Mouse (Mus musculus) MEL (cell line): ENCODE results near the gene Ggta1. TPM values are rescaled to one million over a fixed set of nuclear protein-coding genes. Genes with fewer than 3 reads are reported as not detected.

Experiments
- DNase-seq: peaks from one replicate; pipeline ENCODE4 v3.0.0; 2011; ENCODE audit warnings: low read depth, low spot score
- H3K27ac ChIP-seq: 2 replicates; pipeline ENCODE4 v1.5.1; 2012; ENCODE audit warnings: low read depth, mild to moderate bottlenecking, control low read depth, low read length, moderate library complexity; ENCODE audit not compliant: control insufficient read depth
- H3K27me3 ChIP-seq, 2 experiments: fragments of 150-350 bp in 1 of 2; sonication (generic) in 1 of 2; 2 replicates each; pipeline ENCODE4 v1.6.1; 2012; ENCODE audit warnings: low read length in 2 of 2, mild to moderate bottlenecking in 2 of 2, improper control_type of control experiment in 1 of 2, moderate library complexity in 1 of 2; ENCODE audit not compliant: insufficient read depth in 2 of 2, control insufficient read depth in 1 of 2
- H3K36me3 ChIP-seq, 2 experiments: 2 replicates each; pipeline ENCODE4 v1.6.1; 2012 to 2014; ENCODE audit warnings: low read length in 2 of 2, improper control_type of control experiment in 1 of 2, inconsistent platforms in 1 of 2, mild to moderate bottlenecking in 1 of 2; ENCODE audit not compliant: insufficient read depth in 2 of 2, control insufficient read depth in 1 of 2
- H3K4me1 ChIP-seq, 2 experiments: fragments of 150-350 bp in 1 of 2; sonication (generic) in 1 of 2; 2 replicates each; pipeline ENCODE4 v1.6.1; 2012; ENCODE audit warnings: low read length in 2 of 2, improper control_type of control experiment in 1 of 2, mild to moderate bottlenecking in 1 of 2; ENCODE audit not compliant: insufficient read depth in 2 of 2, control insufficient read depth in 1 of 2
- H3K4me3 ChIP-seq, 2 experiments: fragments of 150-350 bp in 1 of 2; sonication (generic) in 1 of 2; 2 replicates each; pipeline ENCODE4 v1.5.1; 2012; ENCODE audit warnings: low read depth in 2 of 2, low read length in 2 of 2, mild to moderate bottlenecking in 2 of 2, moderate library complexity in 2 of 2, control low read depth in 1 of 2, improper control_type of control experiment in 1 of 2; ENCODE audit not compliant: control insufficient read depth in 1 of 2, insufficient read depth in 1 of 2
- H3K79me2 ChIP-seq: 2 replicates; pipeline ENCODE4 v1.6.1; 2012; ENCODE audit warnings: mild to moderate bottlenecking, low read length, moderate library complexity; ENCODE audit not compliant: control insufficient read depth, poor library complexity, insufficient read depth
- H3K9ac ChIP-seq: 2 replicates; pipeline ENCODE4 v1.6.1; 2012; ENCODE audit warnings: low read depth, mild to moderate bottlenecking, control low read depth, low read length, moderate library complexity; ENCODE audit not compliant: control insufficient read depth, poor library complexity, severe bottlenecking
- H3K9me3 ChIP-seq: fragments of 150-350 bp; sonication (generic); replicated peaks from 2 replicates; pipeline ENCODE4 v1.6.1; 2012; ENCODE audit warnings: mild to moderate bottlenecking, low read length, improper control_type of control experiment, moderate library complexity; ENCODE audit not compliant: insufficient read depth
- BHLHE40 ChIP-seq: IDR thresholded peaks from 2 replicates; pipeline ENCODE4 v1.6.1; 2012; ENCODE audit warnings: low read depth, mild to moderate bottlenecking, inconsistent platforms, low read length, improper control_type of control experiment, borderline replicate concordance
- CHD1 ChIP-seq: IDR thresholded peaks from 2 replicates; pipeline ENCODE4 v1.6.1; 2012; ENCODE audit warnings: low read depth, mild to moderate bottlenecking, inconsistent platforms, low read length, improper control_type of control experiment
- CHD2 ChIP-seq: IDR thresholded peaks from 2 replicates; pipeline ENCODE4 v1.6.1; 2011; ENCODE audit warnings: low read length, improper control_type of control experiment
- CTCF ChIP-seq, 3 experiments: IDR thresholded peaks in 2 of 3; conservative IDR thresholded peaks in 1 of 3; 2 replicates each; pipeline ENCODE4 v1.5.1; 2011 to 2012; ENCODE audit warnings: low read length in 3 of 3, low read depth in 2 of 3, mild to moderate bottlenecking in 2 of 3, improper control_type of control experiment in 1 of 3, inconsistent platforms in 1 of 3, mixed read lengths in 1 of 3, moderate library complexity in 1 of 3; ENCODE audit not compliant: control insufficient read depth in 1 of 3, insufficient read depth in 1 of 3, poor library complexity in 1 of 3, severe bottlenecking in 1 of 3
- ELF1 ChIP-seq: IDR thresholded peaks from 2 replicates; pipeline ENCODE4 v1.6.1; 2014; ENCODE audit warnings: low read depth, mild to moderate bottlenecking, inconsistent platforms, low read length, improper control_type of control experiment, moderate library complexity
- EP300 ChIP-seq, 2 experiments: IDR thresholded peaks; 2 replicates each; pipeline ENCODE4 v1.6.1; 2011; ENCODE audit warnings: improper control_type of control experiment in 2 of 2, low read length in 2 of 2, low read depth in 1 of 2, mild to moderate bottlenecking in 1 of 2
- ETS1 ChIP-seq: IDR thresholded peaks from 2 replicates; pipeline ENCODE4 v1.6.1; 2012; ENCODE audit warnings: low read depth, mild to moderate bottlenecking, inconsistent platforms, low read length, improper control_type of control experiment, moderate library complexity
- GATA1 ChIP-seq: IDR thresholded peaks from 2 replicates; pipeline ENCODE4 v1.6.1; 2011; ENCODE audit warnings: low read depth, low read length, improper control_type of control experiment
- HCFC1 ChIP-seq: IDR thresholded peaks from 2 replicates; pipeline ENCODE4 v1.6.1; 2012; ENCODE audit warnings: low read depth, mild to moderate bottlenecking, inconsistent platforms, low read length, improper control_type of control experiment, moderate library complexity
- KAT2A ChIP-seq: conservative IDR thresholded peaks from 2 replicates; pipeline ENCODE4 v1.6.1; 2012; ENCODE audit warnings: low read depth, low read length, improper control_type of control experiment, inconsistent platforms
- MAFK ChIP-seq: IDR thresholded peaks from 2 replicates; pipeline ENCODE4 v1.6.1; 2011; ENCODE audit warnings: low read depth, mild to moderate bottlenecking, low read length, improper control_type of control experiment, borderline replicate concordance
- MAX ChIP-seq: IDR thresholded peaks from 2 replicates; pipeline ENCODE4 v1.6.1; 2011; ENCODE audit warnings: low read length, improper control_type of control experiment
- MAZ ChIP-seq: IDR thresholded peaks from 2 replicates; pipeline ENCODE4 v1.6.1; 2012; ENCODE audit warnings: low read depth, mild to moderate bottlenecking, inconsistent platforms, low read length, improper control_type of control experiment
- MEF2A ChIP-seq: IDR thresholded peaks from 2 replicates; pipeline ENCODE4 v1.6.1; 2014; ENCODE audit warnings: low read depth, mild to moderate bottlenecking, inconsistent platforms, low read length, improper control_type of control experiment; ENCODE audit not compliant: poor library complexity, insufficient replicate concordance, severe bottlenecking; ENCODE audit errors: extremely low read depth
- MXI1 ChIP-seq: IDR thresholded peaks from 2 replicates; pipeline ENCODE4 v1.6.1; 2011; ENCODE audit warnings: mild to moderate bottlenecking, low read depth, low read length, improper control_type of control experiment
- MYC ChIP-seq: IDR thresholded peaks from 2 replicates; pipeline ENCODE4 v1.6.1; 2011; ENCODE audit warnings: low read depth, mild to moderate bottlenecking, low read length, improper control_type of control experiment, moderate library complexity
- NELFE ChIP-seq: IDR thresholded peaks from 2 replicates; pipeline ENCODE4 v1.6.1; 2011; ENCODE audit warnings: low read depth, low read length, improper control_type of control experiment
- NRF1 ChIP-seq: IDR thresholded peaks from 2 replicates; pipeline ENCODE4 v1.6.1; 2014; ENCODE audit warnings: low read depth, mild to moderate bottlenecking, inconsistent platforms, low read length, improper control_type of control experiment, moderate library complexity; ENCODE audit not compliant: poor library complexity, insufficient read depth, severe bottlenecking
- POLR2A ChIP-seq, 2 experiments: IDR thresholded peaks; 2 replicates each; pipeline ENCODE4 v1.6.1; 2011 to 2012; ENCODE audit warnings: low read length in 2 of 2, mild to moderate bottlenecking in 2 of 2, control low read depth in 1 of 2, improper control_type of control experiment in 1 of 2, low read depth in 1 of 2, moderate library complexity in 1 of 2; ENCODE audit not compliant: control insufficient read depth in 1 of 2, insufficient read depth in 1 of 2, poor library complexity in 1 of 2
- POLR2AphosphoS2 ChIP-seq: IDR thresholded peaks from 2 replicates; pipeline ENCODE4 v1.6.1; 2011; ENCODE audit warnings: low read length, improper control_type of control experiment
- POLR2AphosphoS5 ChIP-seq: IDR thresholded peaks from 2 replicates; pipeline ENCODE4 v1.6.1; 2012; ENCODE audit warnings: low read depth, borderline replicate concordance, mild to moderate bottlenecking, inconsistent platforms, low read length, moderate library complexity, mixed read lengths
- RAD21 ChIP-seq: IDR thresholded peaks from 2 replicates; pipeline ENCODE4 v1.6.1; 2011; ENCODE audit warnings: mild to moderate bottlenecking, low read depth, low read length, improper control_type of control experiment
- RCOR1 ChIP-seq: IDR thresholded peaks from 2 replicates; pipeline ENCODE4 v1.6.1; 2012; ENCODE audit warnings: low read depth, mild to moderate bottlenecking, inconsistent platforms, low read length, improper control_type of control experiment
- SMC3 ChIP-seq: IDR thresholded peaks from 2 replicates; pipeline ENCODE4 v1.6.1; 2011; ENCODE audit warnings: low read depth, low read length, improper control_type of control experiment
- TBP ChIP-seq: IDR thresholded peaks from 2 replicates; pipeline ENCODE4 v1.8.0; 2011; ENCODE audit warnings: low read depth, low read length, improper control_type of control experiment
- UBTF ChIP-seq: IDR thresholded peaks from 2 replicates; pipeline ENCODE4 v1.6.1; 2012; ENCODE audit warnings: low read depth, mild to moderate bottlenecking, inconsistent platforms, low read length, improper control_type of control experiment, moderate library complexity, borderline replicate concordance; ENCODE audit not compliant: insufficient read depth
- USF1 ChIP-seq: IDR thresholded peaks from 2 replicates; pipeline ENCODE4 v1.6.1; 2014; ENCODE audit warnings: low read depth, mild to moderate bottlenecking, inconsistent platforms, low read length, improper control_type of control experiment, moderate library complexity
- USF2 ChIP-seq, 2 experiments: IDR thresholded peaks; 2 replicates each; pipeline ENCODE4 v1.6.1; 2011 to 2012; ENCODE audit warnings: improper control_type of control experiment in 2 of 2, low read length in 2 of 2, borderline replicate concordance in 1 of 2, inconsistent platforms in 1 of 2, low read depth in 1 of 2, mild to moderate bottlenecking in 1 of 2; ENCODE audit not compliant: insufficient read depth in 1 of 2
- ZC3H11A ChIP-seq: IDR thresholded peaks from 2 replicates; pipeline ENCODE4 v1.6.1; 2012; ENCODE audit warnings: low read depth, mild to moderate bottlenecking, inconsistent platforms, low read length, improper control_type of control experiment
- ZKSCAN1 ChIP-seq: IDR thresholded peaks from 2 replicates; pipeline ENCODE4 v1.6.1; 2012; ENCODE audit warnings: low read depth, mild to moderate bottlenecking, inconsistent platforms, low read length, improper control_type of control experiment, moderate library complexity
- ZNF384 ChIP-seq: IDR thresholded peaks from 2 replicates; pipeline ENCODE4 v1.6.1; 2012; ENCODE audit warnings: low read depth, mild to moderate bottlenecking, inconsistent platforms, low read length, improper control_type of control experiment
- polyA plus RNA-seq, 2 experiments: library from polyadenylated mRNA; stranded (reverse) in 1 of 2; unstranded in 1 of 2; fragments of >175 nt in 1 of 2; fragments of >200 nt in 1 of 2; gene quantifications; 2 replicates each; pipeline versions ENCODE4 v1.2.1 to v1.2.4; 2012; ENCODE audit warnings: low replicate concordance in 2 of 2, low read depth in 1 of 2; ENCODE audit not compliant: insufficient read length in 2 of 2, insufficient read depth in 1 of 2, missing spikeins in 1 of 2
- total RNA-seq: library from RNA; depleted of rRNA; stranded (reverse); fragments of 300-350 nt; gene quantifications from 2 replicates; pipeline ENCODE4 v1.2.3, GENCODE M21; 2012

Ggta1 gene
- total and polyA plus RNA-seq, 3 experiments, result 29.2 to 30.7 TPM; not detected in 1

- no peaks in the 10 kb centered on the region for H3K27me3 ChIP-seq
- no peak overlapping the region for H3K9ac ChIP-seq
- H3K4me3 ChIP-seq, result no peak overlapping the region
- no peak overlapping the region for H3K27ac ChIP-seq
- H3K36me3 ChIP-seq, result peaks cover 0 to 8% of the 10 kb centered on the region in 2 experiments; a peak in 2 of 4 replicates
- TF ChIP-seq RCOR1 (no peak), UBTF (no peak), ELF1 (no peak), EP300 (IDR thresholded peaks at IDR 0.05; ENCODE audit: low read depth in 1 of 2, low read length in 2 of 2) (no peak), POLR2A (IDR thresholded peaks at IDR 0.05; ENCODE audit: control insufficient read depth in 1 of 2, insufficient read depth in 1 of 2, low read depth in 1 of 2, low read length in 2 of 2, poor library complexity in 1 of 2) (no peak), MAFK (no peak), ZC3H11A (no peak), MEF2A (no peak), POLR2AphosphoS2 (no peak), RAD21 (no peak), KAT2A (no peak), USF2 (IDR thresholded peaks at IDR 0.05; ENCODE audit: borderline replicate concordance in 1 of 2, insufficient read depth in 1 of 2, low read depth in 1 of 2, low read length in 2 of 2) (no peak), ZNF384 (no peak), GATA1 (no peak), USF1 (no peak), MAZ (no peak), SMC3 (no peak), BHLHE40 (no peak), CTCF (IDR thresholded peaks at IDR 0.05 in 2 of 3, conservative IDR thresholded peaks at IDR 0.05 in 1 of 3; ENCODE audit: control insufficient read depth in 1 of 3, insufficient read depth in 1 of 3, low read depth in 2 of 3, low read length in 3 of 3, poor library complexity in 1 of 3, severe bottlenecking in 1 of 3) (no peak), HCFC1 (no peak)
- DNase-seq, result no peak
- H3K4me1 ChIP-seq, result peaks cover 2 to 8% of the 10 kb centered on the region in 2 experiments; a peak in 3 of 4 replicates
- H3K9me3 ChIP-seq, result no peaks in the 10 kb centered on the region
- H3K79me2 ChIP-seq, result peaks cover 1% of the 10 kb centered on the region; the same call in 1 of the 2 replicates
Observed at GRCm38 (mm10) chr2:35442079-35442478, 21.0 kb downstream of the Ggta1 start.

GRCm38 (mm10) chr2:35441419-35441818 lies 21.6 kb downstream of the Ggta1 start:
- Histone ChIP-seq H3K27me3 (no peaks in the 10 kb centered on the region), H3K4me1 (peaks cover 2 to 8% of the 10 kb centered on the region in 2 experiments; a peak in 3 of 4 replicates), H3K9me3 (no peaks in the 10 kb centered on the region), H3K27ac (no peak overlapping the region), H3K79me2 (peaks cover 1% of the 10 kb centered on the region; the same call in 1 of the 2 replicates), H3K4me3 (no peak overlapping the region), H3K9ac (no peak overlapping the region), H3K36me3 (peaks cover 0 to 8% of the 10 kb centered on the region in 2 experiments; a peak in 2 of 4 replicates)
- TF ChIP-seq MYC (no peak), EP300 (IDR thresholded peaks at IDR 0.05; ENCODE audit: low read depth in 1 of 2, low read length in 2 of 2) (no peak), SMC3 (no peak), HCFC1 (no peak), BHLHE40 (no peak), USF1 (no peak), ETS1 (no peak), CHD2 (no peak), NELFE (no peak), ZC3H11A (no peak), CHD1 (no peak), RCOR1 (no peak), ELF1 (no peak), MXI1 (no peak), TBP (no peak), POLR2AphosphoS5 (no peak), ZKSCAN1 (no peak), NRF1 (no peak), MAX (no peak), GATA1 (no peak)
- DNase-seq, result no peak
